Mouse (Mus musculus) CD8-positive naive resting alpha-beta T cell, adult 2 months (primary cell): Measurements from ENCODE around the gene Krt14.

Experiments used
- DNase-seq, 2 experiments: peaks; one replicate each; pipeline ENCODE4 v3.0.0; 2022; ENCODE audit warnings: low read depth in 2 of 2, low spot score in 2 of 2

Krt14 gene

DNA sequence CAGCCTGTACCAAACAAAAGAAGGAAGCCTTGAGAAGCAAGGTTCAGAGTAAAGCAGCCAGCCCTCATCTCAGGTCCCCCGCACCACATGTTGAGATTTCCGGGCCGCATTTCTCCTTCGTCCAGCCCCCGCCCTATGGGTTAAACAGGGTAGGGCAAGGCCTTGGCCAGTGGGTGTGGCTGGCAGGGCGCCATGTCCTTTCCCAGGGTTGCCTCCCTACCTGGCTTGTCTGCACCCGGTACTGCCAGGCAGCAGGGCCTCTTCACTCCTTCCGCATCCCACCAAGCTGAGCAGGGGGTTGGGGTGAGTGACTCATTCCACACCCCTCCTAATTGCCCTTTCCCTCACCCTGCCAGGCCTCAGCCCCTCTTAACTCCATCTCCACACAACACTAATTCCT lies 39.3 kb downstream of the Krt14 start:
- DNase-seq, result no peak

DNA sequence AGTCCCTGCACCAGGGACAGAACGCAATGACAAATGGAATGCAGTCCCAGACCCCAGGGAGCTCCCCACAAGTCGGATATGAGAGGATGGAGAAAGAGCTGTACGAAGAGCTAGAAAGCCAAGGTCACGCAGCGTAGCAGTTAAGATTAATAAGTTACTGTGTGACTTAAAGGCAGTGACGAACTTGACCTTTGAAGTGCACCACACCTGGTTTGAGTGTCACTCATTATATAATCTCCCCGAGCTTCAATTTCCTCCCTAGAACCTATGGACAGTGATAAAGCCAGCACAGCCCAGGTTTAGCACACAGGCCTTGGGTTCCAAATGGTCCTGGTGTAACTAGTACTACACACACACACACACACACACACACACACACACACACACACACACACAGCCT lies 43.0 kb downstream of the Krt14 start:
- no peak for DNase-seq

- DNase-seq, result no peak
Measured at GRCm38 (mm10) chr11:100157908-100158477, 49.4 kb downstream of the Krt14 start.

DNA sequence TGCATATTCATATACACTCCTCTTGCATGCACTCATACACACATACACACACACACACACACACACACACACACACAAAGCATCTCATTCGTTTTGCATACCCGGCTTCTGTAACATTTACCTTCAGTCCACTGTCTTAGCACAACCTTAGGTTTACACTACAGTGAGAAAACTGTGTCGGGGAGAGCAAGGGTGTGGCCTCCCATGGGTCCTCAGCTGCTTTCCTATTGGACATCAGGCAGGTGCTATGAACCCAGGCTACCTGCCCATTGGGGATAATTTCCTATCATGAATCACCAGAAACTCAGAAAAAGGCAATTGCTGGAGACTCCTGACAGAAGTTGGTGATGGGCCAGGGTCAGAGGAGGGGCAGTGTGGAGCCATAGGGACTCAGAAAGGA lies 50.0 kb downstream of the Krt14 start:
- no peak for DNase-seq

DNA sequence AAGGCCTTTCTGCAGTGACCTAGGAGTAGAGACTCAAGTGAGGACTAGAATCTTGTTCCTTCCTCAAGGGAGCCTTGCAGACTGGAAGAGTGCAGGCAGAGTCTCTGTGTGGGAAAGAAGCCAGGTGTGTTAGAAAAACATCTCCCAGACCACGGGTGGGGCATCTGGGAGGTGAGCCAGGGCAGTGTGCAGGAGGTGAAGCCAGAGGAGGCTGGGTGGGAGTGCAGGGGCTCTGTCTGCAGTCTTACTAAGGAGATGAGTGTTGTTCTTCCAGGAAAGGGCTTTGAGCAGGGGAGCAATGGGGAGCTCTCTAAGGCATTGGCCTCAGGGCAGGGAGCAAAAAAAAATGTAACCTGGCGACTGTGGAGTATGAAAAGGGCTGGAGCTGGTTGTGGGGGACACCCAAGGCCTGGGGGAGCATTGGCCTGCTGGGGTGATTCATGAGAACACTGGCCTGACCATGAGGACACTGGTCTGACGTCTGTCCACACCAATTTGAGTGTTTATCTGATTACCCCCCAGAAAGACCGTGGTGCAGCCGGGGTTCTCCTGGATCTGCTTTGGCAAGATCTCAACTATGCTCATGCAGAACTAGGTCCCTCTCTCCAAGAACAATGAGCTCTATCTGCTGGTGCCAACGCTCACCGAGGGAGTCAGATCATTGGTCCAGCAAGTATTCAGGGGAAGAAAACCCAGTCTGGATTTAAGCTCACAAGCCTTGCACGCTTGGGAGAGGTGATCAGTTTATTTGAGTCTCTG lies 51.7 kb downstream of the Krt14 start:
- DNase-seq, result no peak
